Mouse (Mus musculus) kidney, embryonic 14.5 days (tissue): ENCODE measurements around the gene Klhl9. TPM values are rescaled to one million over a fixed set of nuclear protein-coding genes. Genes with fewer than 3 reads are reported as not detected.
A peak's percentile ranks its signal among the peaks of the same experiment; 100 is the strongest.
"Not testable (repeated sequence)": the region's sequence is repeated elsewhere in the genome, so short reads cannot be mapped to it uniquely, and the experiment has no call there.

Experiments
- ATAC-seq: fragments of 200-750 bp; cut with Nextera tagmentation; 2 replicates; pipeline ENCODE4 v1.8.0; 2017; ENCODE audit warnings: moderate number of reproducible peaks, mild to moderate bottlenecking, moderate TSS enrichment, moderate library complexity; ENCODE audit not compliant: low FRiP score, low TSS enrichment
- H3K27ac ChIP-seq: fragments of 300-500 bp; sonication (generic); 2 replicates; pipeline ENCODE4 v1.5.1; 2014; ENCODE audit warnings: low read depth, mild to moderate bottlenecking, low read length, moderate library complexity, mixed read lengths
- H3K27me3 ChIP-seq: fragments of 300-500 bp; sonication (generic); 2 replicates; pipeline ENCODE4 v1.6.1; 2014; ENCODE audit warnings: mild to moderate bottlenecking, low read length; ENCODE audit not compliant: control insufficient read depth, insufficient read depth
- H3K36me3 ChIP-seq: fragments of 300-500 bp; sonication (generic); 2 replicates; pipeline ENCODE4 v1.6.1; 2014; ENCODE audit warnings: low read length, mixed read lengths; ENCODE audit not compliant: control insufficient read depth, insufficient read depth
- H3K4me1 ChIP-seq: fragments of 300-500 bp; sonication (generic); 2 replicates; pipeline ENCODE4 v1.6.1; 2014; ENCODE audit warnings: low read length, mixed read lengths; ENCODE audit not compliant: control insufficient read depth, insufficient read depth
- H3K4me2 ChIP-seq: fragments of 300-500 bp; sonication (generic); replicated peaks from 2 replicates; pipeline ENCODE4 v1.6.1; 2014; ENCODE audit warnings: low read depth, mild to moderate bottlenecking, low read length
- H3K4me3 ChIP-seq: fragments of 300-500 bp; sonication (generic); 2 replicates; pipeline ENCODE4 v1.5.1; 2014; ENCODE audit warnings: mild to moderate bottlenecking, low read length
- H3K9ac ChIP-seq: fragments of 300-500 bp; sonication (generic); 2 replicates; pipeline ENCODE4 v1.6.1; 2014; ENCODE audit warnings: low read depth, mild to moderate bottlenecking, low read length, moderate library complexity
- H3K9me3 ChIP-seq: fragments of 300-500 bp; sonication (generic); 2 replicates; pipeline ENCODE4 v1.6.1; 2016; ENCODE audit warnings: low read length; ENCODE audit not compliant: control insufficient read depth
- WGBS: fragments of 180-500 bp; shearing (Covaris S2); extraction: QIAGEN DNeasy Blood & Tissue Kit; methylation state at CpG from one replicate; pipeline ENCODE4 v1.1.7; 2014; 5-methylcytosine and 5-hydroxymethylcytosine counted together
- polyA plus RNA-seq: library from polyadenylated mRNA; unstranded; fragments of >200 nt; fragmentation: Nextera tagmentation; extraction: Ambion mirVana; gene quantifications from 2 replicates; pipeline ENCODE4 v1.2.1, GENCODE M21; 2014

The Klhl9 gene
- polyA plus RNA-seq, 1 experiment from 2014 or later: 120 TPM

DNA sequence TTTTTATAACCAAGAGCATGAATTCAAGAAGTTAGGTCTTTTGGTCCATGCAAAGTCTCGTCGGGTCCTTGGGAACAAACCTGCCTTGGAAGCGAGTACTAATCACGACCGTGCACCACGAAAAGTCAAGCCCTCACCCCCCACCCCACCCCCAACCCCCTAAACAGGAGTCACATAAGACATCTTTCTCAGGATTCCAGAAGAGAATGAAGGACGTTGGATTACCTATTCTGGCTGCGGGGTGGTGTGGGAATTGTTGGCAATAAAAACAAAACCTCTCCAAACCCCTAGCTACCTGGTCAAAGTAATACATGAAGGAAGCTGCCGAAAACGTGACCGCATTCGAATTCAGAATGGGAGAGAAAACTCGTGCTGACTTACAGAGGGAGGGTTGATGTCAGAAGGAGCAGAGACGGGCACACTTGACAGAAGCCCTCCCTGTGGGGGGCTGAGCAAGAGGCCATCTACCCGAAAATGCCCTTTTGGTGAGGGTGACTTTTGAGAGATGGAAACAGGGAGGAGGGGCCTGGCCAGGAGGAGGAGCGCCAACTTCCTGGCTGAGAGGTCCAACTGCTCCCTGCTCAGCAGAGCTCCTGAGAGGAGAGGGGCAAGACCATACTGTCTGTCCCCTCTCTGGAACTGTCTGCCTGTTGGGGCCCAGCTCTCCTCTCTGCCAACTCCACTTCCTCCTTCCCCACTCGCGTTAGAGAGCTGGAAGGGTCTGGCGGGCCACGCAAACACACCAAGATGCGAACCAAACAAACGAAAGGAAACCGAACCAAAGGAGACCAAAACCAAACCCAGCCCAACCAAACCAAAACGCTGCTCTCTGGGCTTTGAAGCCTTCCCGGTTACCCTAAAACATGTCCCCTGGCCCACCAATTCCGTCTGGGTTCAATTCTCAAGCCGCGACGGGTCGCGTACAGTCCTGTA lies 34.6 kb upstream of the Klhl9 start:
- ATAC-seq, H3K36me3 ChIP-seq, H3K27me3 ChIP-seq, H3K4me1 ChIP-seq, H3K9me3 ChIP-seq: not testable (repeated sequence)
- Histone ChIP-seq H3K4me2 (peak overlapping the region; percentile 69), H3K4me3 (peak overlapping the region; percentile 41), H3K27ac (peak overlapping the region; percentile 93), H3K9ac (peak overlapping the region; percentile 62)
- WGBS: 10% methylated on average over 28 of the region's 31 CpGs

GRCm38 (mm10) chr4:88754818-88755340 lies 32.6 kb upstream of the Klhl9 start, which contains the start of gene Gm13271:
Gene Gm13271 (plus strand): TSS chr4:88754868.
- not testable (repeated sequence) for H3K27me3 ChIP-seq, H3K9ac ChIP-seq, H3K9me3 ChIP-seq, H3K36me3 ChIP-seq, H3K27ac ChIP-seq, H3K4me3 ChIP-seq, H3K4me2 ChIP-seq, H3K4me1 ChIP-seq, ATAC-seq
- 82% methylated on average over 13 of the region's 15 CpGs for WGBS

GRCm38 (mm10) chr4:88749926-88750325 lies 27.7 kb upstream of the Klhl9 start:
- no peak overlapping the region for H3K4me2 ChIP-seq
- H3K9me3 ChIP-seq: no peaks in the 10 kb centered on the region
- H3K36me3 ChIP-seq: no peaks in the 10 kb centered on the region
- no peak for ATAC-seq
- H3K27ac ChIP-seq: no peak overlapping the region
- 48% methylated on average over 6 of the region's 6 CpGs for WGBS
- H3K27me3 ChIP-seq: no peaks in the 10 kb centered on the region; the same call in 1 of the 2 replicates
- H3K4me3 ChIP-seq: no peak overlapping the region
- no peak overlapping the region for H3K9ac ChIP-seq
- H3K4me1 ChIP-seq: no peaks in the 10 kb centered on the region

DNA sequence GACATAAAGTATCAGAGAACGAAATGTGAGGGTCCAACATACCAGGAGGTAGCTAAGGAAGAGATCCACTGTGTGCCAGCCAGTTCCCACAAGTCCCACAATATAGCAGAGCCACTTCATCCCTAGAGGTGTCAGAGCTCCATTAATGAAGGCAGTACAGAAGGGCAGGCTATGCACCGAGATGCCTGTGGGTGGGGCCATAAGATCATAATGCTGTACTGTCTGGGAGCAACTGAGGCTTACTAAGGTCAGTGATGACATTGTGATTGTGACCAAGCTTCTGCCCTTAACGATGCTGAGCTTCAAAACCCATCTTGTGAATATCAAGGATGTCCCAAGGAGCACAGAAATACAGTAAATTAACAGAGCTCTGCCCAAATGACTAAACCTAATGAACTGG lies 21.9 kb upstream of the Klhl9 start:
- H3K36me3 ChIP-seq: no peaks in the 10 kb centered on the region
- no peak overlapping the region for H3K27ac ChIP-seq
- H3K27me3 ChIP-seq: no peaks in the 10 kb centered on the region; the same call in 1 of the 2 replicates
- H3K9ac ChIP-seq: no peak overlapping the region
- H3K4me2 ChIP-seq: no peak overlapping the region
- WGBS: 63% methylated on average over 3 of the region's 3 CpGs
- no peak for ATAC-seq
- no peak overlapping the region for H3K4me3 ChIP-seq
- no peaks in the 10 kb centered on the region for H3K4me1 ChIP-seq
- no peaks in the 10 kb centered on the region for H3K9me3 ChIP-seq

DNA sequence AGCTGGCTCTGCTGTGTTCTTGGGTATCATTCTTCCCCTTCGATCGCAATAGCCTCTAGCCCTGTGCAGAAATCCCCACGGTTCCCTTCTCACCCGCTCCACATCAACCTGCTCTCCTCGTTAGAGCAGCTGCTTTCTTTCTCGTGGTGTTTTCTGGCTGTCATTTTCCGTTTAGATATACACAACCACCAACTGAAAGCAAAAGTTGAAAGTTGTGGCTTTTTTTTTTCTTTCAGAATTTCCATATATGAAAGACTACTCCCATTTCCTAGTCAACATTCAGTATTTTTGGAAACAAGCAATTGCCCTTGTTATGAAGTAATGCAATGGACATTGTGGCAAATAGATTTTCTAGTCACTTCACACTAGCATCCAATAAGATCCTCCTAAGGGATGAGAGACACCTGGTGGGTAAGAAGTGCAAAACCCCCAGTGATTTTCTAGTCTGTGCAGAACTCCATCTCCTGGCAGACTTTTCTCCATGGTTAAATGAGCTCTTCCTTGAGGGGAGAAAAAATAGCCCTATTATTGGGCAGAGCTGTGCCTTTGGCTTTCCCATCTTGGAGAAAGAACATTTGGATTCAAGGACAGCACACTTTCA lies 20.6 kb upstream of the Klhl9 start:
- no peaks in the 10 kb centered on the region for H3K27me3 ChIP-seq
- no peak overlapping the region for H3K27ac ChIP-seq
- H3K9ac ChIP-seq: no peak overlapping the region
- 79% methylated on average over 7 of the region's 7 CpGs for WGBS
- no peaks in the 10 kb centered on the region for H3K36me3 ChIP-seq
- H3K9me3 ChIP-seq: no peaks in the 10 kb centered on the region
- no peaks in the 10 kb centered on the region for H3K4me1 ChIP-seq
- H3K4me2 ChIP-seq: no peak overlapping the region
- ATAC-seq: no peak
- H3K4me3 ChIP-seq: no peak overlapping the region

DNA sequence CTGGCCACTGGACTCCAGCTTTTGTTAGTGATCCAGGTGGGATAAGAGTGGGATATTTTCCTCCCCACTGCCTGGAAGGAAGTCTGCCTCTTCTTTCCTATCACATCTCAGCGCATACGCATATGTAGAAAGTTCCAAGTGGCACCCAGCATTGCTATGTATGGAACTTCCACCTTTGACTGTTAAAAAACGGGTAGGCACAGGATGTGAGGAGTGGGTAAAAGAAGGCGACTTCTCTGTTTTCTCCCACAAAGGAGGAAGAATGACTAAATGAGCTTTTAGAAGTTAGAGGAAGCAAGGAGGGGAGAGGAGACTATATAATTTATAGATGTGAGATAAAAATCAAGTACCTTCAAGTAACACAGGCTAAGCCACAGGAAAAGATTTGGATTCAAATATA lies 19.2 kb upstream of the Klhl9 start:
- Histone ChIP-seq H3K4me2 (no peak overlapping the region), H3K4me3 (no peak overlapping the region), H3K36me3 (no peaks in the 10 kb centered on the region), H3K9ac (no peak overlapping the region), H3K27me3 (no peaks in the 10 kb centered on the region), H3K4me1 (no peaks in the 10 kb centered on the region), H3K9me3 (no peaks in the 10 kb centered on the region), H3K27ac (no peak overlapping the region)
- no peak for ATAC-seq
- 86% methylated on average over 4 of the region's 4 CpGs for WGBS

- Histone ChIP-seq H3K9me3 (no peaks in the 10 kb centered on the region), H3K27ac (no peak overlapping the region), H3K4me1 (no peaks in the 10 kb centered on the region), H3K27me3 (no peaks in the 10 kb centered on the region), H3K4me3 (no peak overlapping the region), H3K9ac (no peak overlapping the region), H3K36me3 (no peaks in the 10 kb centered on the region), H3K4me2 (no peak overlapping the region)
- 91% methylated on average over 6 of the region's 6 CpGs for WGBS
- ATAC-seq: no peak
These were observed 16.8 kb upstream of the Klhl9 start for GRCm38 (mm10) chr4:88739036-88739435.

DNA sequence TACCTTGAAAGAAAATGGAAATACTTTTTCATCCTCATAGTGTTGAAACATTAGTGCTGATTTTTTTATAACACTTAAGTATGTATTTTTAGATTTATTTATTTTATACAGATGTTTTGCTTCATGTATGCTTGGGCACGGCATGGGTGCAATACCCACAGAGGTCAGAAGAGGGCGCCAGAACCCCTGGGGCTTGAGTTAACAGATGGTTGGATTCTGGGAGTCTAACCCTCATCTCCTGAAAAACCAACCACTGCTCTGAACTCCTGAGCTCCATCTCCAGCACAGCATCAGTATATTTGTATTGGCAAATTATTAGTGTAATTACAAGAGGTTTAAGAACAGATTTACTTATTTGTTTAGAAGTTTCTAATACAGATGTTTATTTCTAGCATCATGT lies 16.2 kb upstream of the Klhl9 start:
- Histone ChIP-seq H3K36me3 (no peaks in the 10 kb centered on the region), H3K9me3 (no peaks in the 10 kb centered on the region), H3K9ac (no peak overlapping the region), H3K27ac (no peak overlapping the region), H3K4me2 (no peak overlapping the region), H3K4me1 (no peaks in the 10 kb centered on the region), H3K27me3 (no peaks in the 10 kb centered on the region), H3K4me3 (no peak overlapping the region)
- WGBS: 0% methylated on average over 2 of the region's 2 CpGs
- ATAC-seq: 0 out of 2 replicates have a peak, but pooled peaks have one; percentile 43

DNA sequence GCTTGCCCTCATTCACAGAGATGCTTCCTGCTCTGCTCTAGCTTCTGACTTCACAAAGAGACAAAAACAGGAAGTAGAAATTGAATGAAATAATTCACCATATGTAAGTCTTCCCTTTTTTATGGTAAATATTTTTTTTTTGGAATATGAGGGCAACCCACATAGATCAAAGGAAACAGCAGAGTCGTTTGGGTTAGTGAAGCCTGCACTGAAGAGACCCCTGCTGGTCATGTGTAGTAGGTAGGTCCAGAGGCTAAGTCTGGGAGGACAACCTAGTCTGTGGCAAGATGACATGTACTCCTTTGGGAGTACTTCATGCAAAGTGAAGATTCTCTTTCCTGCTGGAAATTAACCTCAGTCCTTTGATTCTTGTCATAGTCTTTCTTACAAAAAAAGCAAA lies 5.1 kb upstream of the Klhl9 start:
- Histone ChIP-seq H3K27me3 (no peaks in the 10 kb centered on the region), H3K4me3 (no peak overlapping the region), H3K4me2 (no peak overlapping the region), H3K36me3 (no peaks in the 10 kb centered on the region), H3K4me1 (no peaks in the 10 kb centered on the region), H3K9me3 (no peaks in the 10 kb centered on the region), H3K9ac (no peak overlapping the region), H3K27ac (no peak overlapping the region)
- 0% methylated on average over 1 of the region's 1 CpGs for WGBS
- no peak for ATAC-seq
